Mouse (Mus musculus) heart, embryonic 16.5 days (tissue): ENCODE results near the gene Trpt1. TPM values are rescaled to one million over a fixed set of nuclear protein-coding genes. Genes with fewer than 3 reads are reported as not detected.
A peak's percentile ranks its signal among the peaks of the same experiment; 100 is the strongest.

Experiments
- ATAC-seq: fragments of 200-750 bp; cut with Nextera tagmentation; replicated peaks from 2 replicates; pipeline ENCODE4 v1.8.0; 2017; ENCODE audit warnings: moderate number of reproducible peaks; ENCODE audit not compliant: insufficient read depth, low FRiP score; ENCODE audit errors: extremely low read depth
- H3K27ac ChIP-seq: fragments of 300-500 bp; sonication (generic); 2 replicates; pipeline ENCODE4 v1.5.1; 2014; ENCODE audit warnings: mild to moderate bottlenecking, low read length, control low read depth, moderate library complexity
- H3K27me3 ChIP-seq: fragments of 300-500 bp; sonication (generic); 2 replicates; pipeline ENCODE4 v1.6.1; 2014; ENCODE audit warnings: low read length, mixed read lengths; ENCODE audit not compliant: control insufficient read depth, insufficient read depth
- H3K36me3 ChIP-seq: fragments of 300-500 bp; sonication (generic); 2 replicates; pipeline ENCODE4 v1.6.1; 2014; ENCODE audit not compliant: control insufficient read depth, insufficient read depth
- H3K4me1 ChIP-seq: fragments of 300-500 bp; sonication (generic); 2 replicates; pipeline ENCODE4 v1.6.1; 2014; ENCODE audit warnings: low read length, mixed read lengths; ENCODE audit not compliant: control insufficient read depth, insufficient read depth
- H3K4me2 ChIP-seq: fragments of 300-500 bp; sonication (generic); 2 replicates; pipeline ENCODE4 v1.6.1; 2014; ENCODE audit warnings: low read depth, mild to moderate bottlenecking, control low read depth, low read length
- H3K4me3 ChIP-seq: fragments of 300-500 bp; sonication (generic); 2 replicates; pipeline ENCODE4 v1.5.1; 2014; ENCODE audit warnings: mild to moderate bottlenecking, control low read depth, low read length
- H3K9ac ChIP-seq: fragments of 300-500 bp; sonication (generic); 2 replicates; pipeline ENCODE4 v1.6.1; 2014; ENCODE audit warnings: low read length, control low read depth
- H3K9me3 ChIP-seq: fragments of 300-500 bp; sonication (generic); replicated peaks from 2 replicates; pipeline ENCODE4 v1.6.1; 2016; ENCODE audit warnings: low read length; ENCODE audit not compliant: control insufficient read depth
- WGBS: fragments of 180-500 bp; shearing (Covaris S2); extraction: QIAGEN DNeasy Blood & Tissue Kit; methylation state at CpG from one replicate; pipeline ENCODE4 v1.1.7; 2014; 5-methylcytosine and 5-hydroxymethylcytosine counted together
- polyA plus RNA-seq: library from polyadenylated mRNA; unstranded; fragments of >200 nt; fragmentation: Nextera tagmentation; extraction: Ambion mirVana; gene quantifications from 2 replicates; pipeline ENCODE4 v1.2.1, GENCODE M21; 2015

Trpt1 gene
- polyA plus RNA-seq, 1 experiment from 2014 or later, result 17.0 TPM

DNA sequence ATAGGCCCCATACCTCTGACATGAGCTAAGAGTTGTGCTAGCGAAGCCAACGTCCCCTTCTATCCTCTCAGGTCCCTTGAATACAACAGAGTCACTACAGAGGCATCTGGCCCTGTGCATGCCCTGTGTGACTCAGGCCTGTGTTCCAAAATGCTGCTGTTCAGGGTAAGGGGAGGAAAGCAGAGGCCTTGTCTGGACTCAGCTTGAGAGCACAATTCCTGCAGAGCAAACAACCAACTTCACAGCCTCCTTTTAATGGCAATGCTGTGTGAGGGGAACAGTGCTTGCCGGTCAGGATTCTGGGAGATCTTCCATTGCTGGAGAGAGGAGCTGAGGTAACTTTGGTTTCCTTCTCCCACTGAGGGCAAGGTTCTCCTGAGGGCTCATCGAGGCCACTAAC lies 48.3 kb downstream of the Trpt1 start:
- Histone ChIP-seq H3K4me3 (no peak overlapping the region), H3K27me3 (no peaks in the 10 kb centered on the region), H3K36me3 (no peaks in the 10 kb centered on the region), H3K27ac (peak overlapping the region; percentile 71), H3K9ac (peak overlapping the region; percentile 32), H3K4me1 (peaks cover 13% of the 10 kb centered on the region), H3K4me2 (no peak overlapping the region), H3K9me3 (no peaks in the 10 kb centered on the region)
- 40% methylated on average over 4 of the region's 4 CpGs for WGBS
- no peak for ATAC-seq

DNA sequence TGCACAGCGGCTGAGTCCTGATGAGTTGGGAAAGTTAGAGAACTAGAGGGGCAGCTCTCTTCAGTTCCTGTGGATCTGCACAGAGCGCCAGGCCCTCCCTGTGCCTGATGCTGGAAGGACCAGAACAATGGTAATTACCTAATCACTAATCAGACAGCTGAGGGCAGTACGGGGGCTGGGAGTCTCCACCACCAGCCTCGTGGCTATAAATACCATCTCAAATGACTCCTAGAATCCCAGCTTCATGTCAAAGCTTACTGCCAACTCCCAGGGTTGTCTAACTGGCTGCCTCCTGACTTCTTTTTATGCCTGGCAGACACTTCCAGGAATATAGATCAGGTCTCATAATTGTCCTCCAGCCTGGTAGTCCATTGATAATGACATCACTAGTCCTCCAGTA lies 48.8 kb downstream of the Trpt1 start:
- Histone ChIP-seq H3K36me3 (no peaks in the 10 kb centered on the region), H3K4me3 (no peak overlapping the region), H3K4me2 (no peak overlapping the region), H3K9me3 (no peaks in the 10 kb centered on the region), H3K9ac (peak overlapping the region; percentile 32), H3K27me3 (no peaks in the 10 kb centered on the region), H3K27ac (peak overlapping the region; percentile 71), H3K4me1 (peaks cover 13% of the 10 kb centered on the region)
- ATAC-seq, result no peak
- 20% methylated on average over 4 of the region's 4 CpGs for WGBS

Other genes starting within 250 kb of the Trpt1 start
- 20.0 and 20.5 TPM in 2 replicates for gene Rps6ka4, start 155.5 kb upstream of the Trpt1 start, polyA plus RNA-seq
- gene Ccdc88b, start 137.9 kb upstream of the Trpt1 start, polyA plus RNA-seq, result 1.00 and 3.8 TPM in 2 replicates
- gene Trmt112, start 86.4 kb upstream of the Trpt1 start, polyA plus RNA-seq, result 80.0 and 93.0 TPM in 2 replicates
- gene Prdx5, start 86.0 kb upstream of the Trpt1 start, polyA plus RNA-seq, result 383 and 415 TPM in 2 replicates
- 43.4 and 48.2 TPM in 2 replicates for gene Esrra, start 74.3 kb upstream of the Trpt1 start, polyA plus RNA-seq
- gene Catsperz, start 70.8 kb upstream of the Trpt1 start, polyA plus RNA-seq, result 2.8 and 3.9 TPM in 2 replicates
- 0.50 and 0.95 TPM in 2 replicates for gene Kcnk4, start 61.6 kb upstream of the Trpt1 start, polyA plus RNA-seq
- gene Bad, start 54.3 kb upstream of the Trpt1 start, polyA plus RNA-seq, result 58.4 and 59.2 TPM in 2 replicates
- gene Gpr137, start 53.7 kb upstream of the Trpt1 start, polyA plus RNA-seq, result 20.8 and 22.3 TPM in 2 replicates
- 68.9 and 104 TPM in 2 replicates for gene Ppp1r14b, start 21.2 kb upstream of the Trpt1 start, polyA plus RNA-seq
- gene Plcb3, start 19.7 kb upstream of the Trpt1 start, polyA plus RNA-seq, result 16.8 and 21.1 TPM in 2 replicates
- gene Fkbp2, start 15.6 kb upstream of the Trpt1 start, polyA plus RNA-seq, result 83.7 and 95.0 TPM in 2 replicates
- 123 and 171 TPM in 2 replicates for gene Vegfb, start 8.5 kb upstream of the Trpt1 start, polyA plus RNA-seq
- gene Dnajc4, start 3.6 kb upstream of the Trpt1 start, polyA plus RNA-seq, result 40.3 and 44.1 TPM in 2 replicates
- 34.1 and 36.6 TPM in 2 replicates for gene Nudt22, start within 50 bp of the Trpt1 start, polyA plus RNA-seq
- gene Fermt3, start 23.3 kb downstream of the Trpt1 start, polyA plus RNA-seq, result 14.3 and 24.7 TPM in 2 replicates
- gene Stip1, start 43.8 kb downstream of the Trpt1 start, polyA plus RNA-seq, result 195 and 202 TPM in 2 replicates
- gene Macrod1, start 60.7 kb downstream of the Trpt1 start, polyA plus RNA-seq, result 61.0 and 64.3 TPM in 2 replicates
- 1.6 and 1.9 TPM in 2 replicates for gene Flrt1, start 109.6 kb downstream of the Trpt1 start, polyA plus RNA-seq
- gene Otub1, start 210.2 kb downstream of the Trpt1 start, polyA plus RNA-seq, result 140 and 141 TPM in 2 replicates
- 1,892 and 2,285 TPM in 2 replicates for gene Cox8a, start 221.5 kb downstream of the Trpt1 start, polyA plus RNA-seq
- gene Naa40, start 245.1 kb downstream of the Trpt1 start, polyA plus RNA-seq, result 59.3 and 61.1 TPM in 2 replicates